Mouse (Mus musculus) midbrain, embryonic 11.5 days (tissue): ENCODE data around the gene Ube2k. TPM values are rescaled to one million over a fixed set of nuclear protein-coding genes. Genes with fewer than 3 reads are reported as not detected.
A peak's percentile ranks its signal among the peaks of the same experiment; 100 is the strongest.

Experiments used
- ATAC-seq: fragments of 200-750 bp; cut with Nextera tagmentation; 2 replicates; pipeline ENCODE4 v1.8.0; 2017; ENCODE audit warnings: moderate TSS enrichment, moderate library complexity; ENCODE audit not compliant: low FRiP score
- DNase-seq: peaks from one replicate; pipeline ENCODE4 v3.0.0; 2015; ENCODE audit warnings: low spot score; ENCODE audit errors: missing footprints
- H3K27ac ChIP-seq: fragments of 300-500 bp; sonication (generic); 2 replicates; pipeline ENCODE4 v1.5.1; 2014; ENCODE audit warnings: low read depth, low read length
- H3K27me3 ChIP-seq: fragments of 300-500 bp; sonication (generic); 2 replicates; pipeline ENCODE4 v1.6.1; 2014; ENCODE audit warnings: mild to moderate bottlenecking, low read length, moderate library complexity, mixed read lengths; ENCODE audit not compliant: control insufficient read depth, insufficient read depth
- H3K36me3 ChIP-seq: fragments of 300-500 bp; sonication (generic); 2 replicates; pipeline ENCODE4 v1.6.1; 2014; ENCODE audit warnings: mild to moderate bottlenecking, low read length, moderate library complexity, mixed read lengths; ENCODE audit not compliant: control insufficient read depth, insufficient read depth
- H3K4me1 ChIP-seq: fragments of 300-500 bp; sonication (generic); 2 replicates; pipeline ENCODE4 v1.6.1; 2014; ENCODE audit warnings: low read length; ENCODE audit not compliant: control insufficient read depth, insufficient read depth
- H3K4me2 ChIP-seq: fragments of 300-500 bp; sonication (generic); 2 replicates; pipeline ENCODE4 v1.6.1; 2014; ENCODE audit warnings: mild to moderate bottlenecking, moderate library complexity
- H3K4me3 ChIP-seq: fragments of 300-500 bp; sonication (generic); 2 replicates; pipeline ENCODE4 v1.5.1; 2014; ENCODE audit warnings: low read depth, low read length
- H3K9ac ChIP-seq: fragments of 300-500 bp; sonication (generic); 2 replicates; pipeline ENCODE4 v1.6.1; 2014; ENCODE audit warnings: low read length
- H3K9me3 ChIP-seq: fragments of 300-500 bp; sonication (generic); 2 replicates; pipeline ENCODE4 v1.6.1; 2016; ENCODE audit warnings: low read length; ENCODE audit not compliant: control insufficient read depth
- WGBS: fragments of 180-500 bp; shearing (Covaris S2); extraction: QIAGEN DNeasy Blood & Tissue Kit; methylation state at CpG from one replicate; pipeline ENCODE4 v1.1.7; 2014; 5-methylcytosine and 5-hydroxymethylcytosine counted together
- polyA plus RNA-seq: library from polyadenylated mRNA; unstranded; fragments of >200 nt; fragmentation: Nextera tagmentation; extraction: Ambion mirVana; gene quantifications from 2 replicates; pipeline ENCODE4 v1.2.1, GENCODE M21; 2014

Gene Ube2k
- polyA plus RNA-seq, 1 experiment from 2014 or later: 143 TPM

DNA sequence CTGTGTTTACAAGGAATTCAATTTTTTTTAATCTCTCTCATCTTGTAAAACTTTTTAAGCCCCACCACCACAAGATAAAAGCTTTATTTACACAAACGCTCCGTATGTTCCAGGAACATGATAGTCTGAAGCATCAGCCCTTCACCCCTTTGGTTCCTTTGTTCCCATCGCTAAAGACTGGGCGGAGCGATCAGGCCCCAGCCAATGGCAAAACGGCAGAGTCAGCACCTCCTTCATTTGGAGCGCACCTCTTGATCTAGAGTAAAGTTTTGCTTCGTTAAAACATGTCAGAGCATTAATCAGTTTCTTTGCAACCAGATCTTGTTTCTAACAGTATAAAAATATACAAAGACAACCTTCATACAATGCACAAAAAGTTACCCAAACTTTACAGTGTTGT lies 31.2 kb upstream of the Ube2k start:
- 11% methylated on average over 8 of the region's 8 CpGs for WGBS
- ATAC-seq: no peak
- no peak for DNase-seq

DNA sequence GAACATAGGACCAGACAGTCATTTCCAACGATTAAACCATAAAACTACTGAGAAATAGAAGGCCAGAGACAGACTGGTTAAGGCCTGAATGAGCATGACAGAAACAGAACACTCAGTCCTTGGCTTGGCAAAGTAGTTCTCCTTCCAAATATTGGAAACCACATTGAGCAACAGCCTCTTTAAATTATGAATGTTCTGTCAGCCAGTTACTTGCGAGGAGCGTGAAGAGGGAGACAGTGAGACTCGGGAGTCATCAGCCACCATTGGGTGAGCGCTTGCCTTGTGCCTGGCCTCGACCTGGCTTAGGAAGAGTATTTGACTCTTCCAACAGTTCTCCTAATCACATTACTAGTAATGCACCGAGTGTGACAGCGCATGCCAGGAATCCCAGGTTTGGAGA lies 28.6 kb upstream of the Ube2k start:
- H3K27me3 ChIP-seq: no peaks in the 10 kb centered on the region
- H3K27ac ChIP-seq: no peak overlapping the region
- no peak overlapping the region for H3K4me3 ChIP-seq
- 86% methylated on average over 8 of the region's 8 CpGs for WGBS
- no peaks in the 10 kb centered on the region for H3K4me1 ChIP-seq
- ATAC-seq (no peak), DNase-seq (no peak)
- H3K9ac ChIP-seq: no peak overlapping the region
- H3K9me3 ChIP-seq: no peaks in the 10 kb centered on the region
- H3K4me2 ChIP-seq: no peak overlapping the region
- H3K36me3 ChIP-seq: no peaks in the 10 kb centered on the region

More for the DNA sequence above, 31.2 kb upstream of the Ube2k start:
- Histone ChIP-seq H3K4me2 (peak overlapping the region; percentile 14; the same call in 1 of the 2 replicates), H3K9me3 (no peaks in the 10 kb centered on the region), H3K27me3 (no peaks in the 10 kb centered on the region), H3K4me3 (no peak overlapping the region), H3K4me1 (no peaks in the 10 kb centered on the region), H3K36me3 (no peaks in the 10 kb centered on the region), H3K27ac (no peak overlapping the region), H3K9ac (no peak overlapping the region)

DNA sequence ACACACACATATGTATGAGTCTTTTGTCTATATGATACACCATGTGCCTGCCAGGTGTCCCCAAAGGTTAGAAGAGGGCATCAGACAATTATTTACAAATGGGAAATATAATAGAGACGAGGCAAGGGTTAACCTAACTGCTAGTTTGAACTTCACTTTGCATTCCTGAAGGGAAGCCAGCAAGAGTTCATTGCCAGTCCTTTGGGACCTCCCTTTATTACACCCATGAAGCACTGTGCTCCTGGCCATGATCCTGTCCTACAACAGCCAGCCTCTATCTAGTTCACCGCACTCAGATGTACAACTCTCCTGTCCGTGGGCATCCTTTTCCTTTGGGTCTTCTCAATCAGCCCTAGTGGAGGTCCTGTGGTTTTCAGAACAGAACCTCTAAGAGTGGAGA lies 23.5 kb upstream of the Ube2k start:
- H3K36me3 ChIP-seq: no peaks in the 10 kb centered on the region
- 85% methylated on average over 3 of the region's 3 CpGs for WGBS

DNA sequence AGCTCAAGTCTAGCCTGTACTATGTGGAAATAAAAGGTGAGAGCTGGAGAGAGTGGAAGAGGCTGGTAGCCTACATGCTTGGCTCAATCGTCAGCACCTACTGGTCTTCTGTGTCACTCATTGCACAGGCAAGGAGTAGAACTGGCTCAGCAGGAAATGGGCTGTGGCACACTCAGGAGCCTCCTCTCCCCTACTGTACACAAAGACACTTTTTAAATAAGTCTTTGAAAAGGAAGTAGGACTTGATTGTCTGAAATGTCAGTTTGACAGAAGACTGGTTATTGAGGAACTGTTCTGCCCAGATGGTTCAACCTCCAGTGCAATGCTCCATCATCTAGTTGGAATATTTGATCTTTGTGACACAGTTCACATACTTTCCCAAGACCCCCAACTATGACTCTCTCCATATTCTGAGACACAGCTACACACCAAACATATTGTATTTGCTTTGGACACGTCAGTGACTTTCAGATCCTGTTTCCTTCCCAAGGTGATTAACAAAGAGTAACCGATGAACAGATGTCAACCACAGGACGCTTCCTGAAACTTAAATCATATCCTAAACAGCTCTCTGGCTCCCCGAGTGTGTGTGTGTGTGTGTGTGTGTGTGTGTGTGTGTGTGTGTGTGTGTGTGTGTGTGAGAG lies 22.3 kb upstream of the Ube2k start:
- WGBS: 78% methylated on average over 5 of the region's 5 CpGs

More for the DNA sequence above, 23.5 kb upstream of the Ube2k start:
- H3K9me3 ChIP-seq: no peaks in the 10 kb centered on the region
- no peak overlapping the region for H3K4me2 ChIP-seq
- H3K27me3 ChIP-seq: no peaks in the 10 kb centered on the region
- H3K4me1 ChIP-seq: no peaks in the 10 kb centered on the region
- H3K4me3 ChIP-seq: no peak overlapping the region
- DNase-seq: no peak
- no peak for ATAC-seq
- H3K27ac ChIP-seq: no peak overlapping the region
- no peak overlapping the region for H3K9ac ChIP-seq

DNA sequence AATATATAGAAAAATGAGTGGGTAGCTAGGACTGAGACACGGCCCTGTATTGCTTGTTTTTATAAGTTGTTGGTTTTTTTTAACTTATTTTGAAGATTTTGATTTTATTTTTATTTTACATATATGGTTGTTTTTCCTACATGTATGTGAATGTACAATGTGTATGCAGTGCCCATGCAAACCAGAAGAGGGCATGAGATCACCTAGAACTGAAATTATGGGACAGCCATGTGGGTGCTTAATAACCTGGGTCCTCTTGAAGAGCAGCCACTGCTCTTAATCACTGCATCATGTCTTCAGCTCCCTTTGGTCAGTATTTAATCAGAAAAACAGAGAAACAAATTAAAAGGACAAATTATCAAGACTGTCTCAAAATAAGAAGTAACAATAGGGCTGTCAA lies 15.2 kb upstream of the Ube2k start:
- H3K4me1 ChIP-seq: peaks cover 6% of the 10 kb centered on the region
- H3K9ac ChIP-seq: no peak overlapping the region
- no peaks in the 10 kb centered on the region for H3K27me3 ChIP-seq
- WGBS: 82% methylated on average over 1 of the region's 1 CpGs
- no peak overlapping the region for H3K27ac ChIP-seq
- H3K4me3 ChIP-seq: no peak overlapping the region
- no peaks in the 10 kb centered on the region for H3K9me3 ChIP-seq
- no peak overlapping the region for H3K4me2 ChIP-seq
- ATAC-seq: no peak
- H3K36me3 ChIP-seq: no peaks in the 10 kb centered on the region
- no peak for DNase-seq

More for the DNA sequence above, 22.3 kb upstream of the Ube2k start:
- Histone ChIP-seq H3K27ac (no peak overlapping the region), H3K27me3 (no peaks in the 10 kb centered on the region), H3K4me3 (no peak overlapping the region), H3K9me3 (no peaks in the 10 kb centered on the region), H3K36me3 (no peaks in the 10 kb centered on the region), H3K4me1 (no peaks in the 10 kb centered on the region), H3K9ac (no peak overlapping the region), H3K4me2 (no peak overlapping the region)
- ATAC-seq: no peak
- DNase-seq: no peak

DNA sequence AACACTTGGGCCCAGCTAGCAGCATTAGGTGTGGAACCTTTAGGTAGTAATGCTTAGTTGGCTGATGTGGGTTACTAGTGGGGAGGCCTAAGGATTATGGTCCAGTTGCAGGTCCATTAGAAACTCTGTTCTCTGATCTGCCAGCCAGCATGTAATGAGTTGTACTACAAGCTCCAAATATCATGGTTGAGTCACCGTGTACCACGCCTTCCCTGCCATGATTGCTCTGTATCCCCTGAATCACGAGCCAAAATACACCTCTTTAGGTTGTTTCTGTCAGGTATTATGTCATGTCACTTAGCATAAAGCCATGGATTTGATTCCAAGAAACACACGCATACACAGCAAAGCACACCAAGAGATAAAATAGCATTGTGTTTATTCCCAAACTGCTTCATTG lies 12.2 kb upstream of the Ube2k start:
- 64% methylated on average over 4 of the region's 4 CpGs for WGBS
- Histone ChIP-seq H3K9me3 (no peaks in the 10 kb centered on the region), H3K4me2 (no peak overlapping the region), H3K4me3 (no peak overlapping the region), H3K27ac (no peak overlapping the region), H3K36me3 (no peaks in the 10 kb centered on the region), H3K4me1 (peaks cover 6% of the 10 kb centered on the region), H3K27me3 (no peaks in the 10 kb centered on the region), H3K9ac (no peak overlapping the region)
- DNase-seq (no peak), ATAC-seq (no peak)

DNA sequence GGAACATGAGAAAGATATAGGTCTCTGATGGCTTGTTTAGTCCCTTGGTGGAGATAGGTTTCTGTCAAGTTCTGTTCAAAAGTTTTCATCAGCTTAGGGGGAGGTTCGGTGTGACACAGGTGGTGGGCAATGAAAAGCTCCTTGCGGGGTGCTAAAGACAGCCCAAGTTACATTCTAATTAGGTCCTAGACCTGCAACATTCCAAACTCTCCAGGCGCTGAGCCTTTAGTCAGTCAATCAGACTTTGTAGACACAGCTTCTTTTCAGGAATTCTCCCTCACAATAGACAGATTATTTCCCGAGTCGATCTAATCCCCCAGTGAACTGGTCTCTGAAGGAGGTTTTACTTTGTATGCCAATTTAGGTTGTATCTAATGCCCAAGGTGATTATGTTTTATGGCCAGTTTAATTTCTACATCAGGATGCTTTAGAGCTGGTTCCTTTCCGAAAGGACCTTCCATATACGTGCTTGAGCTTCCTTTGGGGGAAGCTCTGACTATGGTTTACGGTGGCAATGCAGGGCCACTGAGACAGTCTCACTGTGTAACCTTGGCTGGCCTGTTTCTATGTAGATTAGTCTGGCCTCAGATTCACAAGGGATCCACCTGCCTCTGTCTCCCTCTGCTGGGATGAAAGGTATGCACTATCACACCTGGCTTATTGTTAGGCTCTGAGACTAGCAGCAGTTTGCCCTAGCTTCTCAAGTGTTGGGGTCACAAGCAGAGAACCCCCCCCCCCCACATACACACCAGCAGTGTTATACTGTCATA lies 11.2 kb upstream of the Ube2k start:
- DNase-seq (peak; percentile 90), ATAC-seq (peak; percentile 57; the same call in 1 of the 2 replicates)
- Histone ChIP-seq H3K4me3 (no peak overlapping the region), H3K27ac (no peak overlapping the region; the same call in 1 of the 2 replicates), H3K9ac (no peak overlapping the region), H3K4me1 (peaks cover 6% of the 10 kb centered on the region), H3K27me3 (no peaks in the 10 kb centered on the region), H3K4me2 (no peak overlapping the region), H3K36me3 (no peaks in the 10 kb centered on the region), H3K9me3 (no peaks in the 10 kb centered on the region)
- under 1% methylated on average over 8 of the region's 8 CpGs for WGBS

DNA sequence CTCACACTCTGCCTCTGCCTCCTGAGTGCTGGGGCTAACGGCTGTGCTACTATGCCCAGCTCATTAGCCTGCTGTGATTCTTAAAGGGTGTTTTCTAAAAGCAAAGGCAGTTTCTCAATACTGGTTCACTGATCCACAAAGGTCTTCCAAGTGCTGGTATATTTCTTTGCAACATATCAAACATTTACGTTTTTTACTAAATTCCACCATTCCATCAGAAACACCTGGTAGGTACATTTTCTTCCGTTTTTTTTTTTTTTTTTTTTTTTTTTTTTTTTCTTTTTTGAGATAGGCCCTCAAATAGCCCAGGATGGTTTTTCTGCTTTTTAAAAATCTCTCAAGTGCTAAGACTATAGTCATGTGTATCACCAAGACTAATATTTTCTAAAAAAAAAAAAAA lies 5.8 kb upstream of the Ube2k start:
- WGBS: 74% methylated on average over 3 of the region's 3 CpGs

DNA sequence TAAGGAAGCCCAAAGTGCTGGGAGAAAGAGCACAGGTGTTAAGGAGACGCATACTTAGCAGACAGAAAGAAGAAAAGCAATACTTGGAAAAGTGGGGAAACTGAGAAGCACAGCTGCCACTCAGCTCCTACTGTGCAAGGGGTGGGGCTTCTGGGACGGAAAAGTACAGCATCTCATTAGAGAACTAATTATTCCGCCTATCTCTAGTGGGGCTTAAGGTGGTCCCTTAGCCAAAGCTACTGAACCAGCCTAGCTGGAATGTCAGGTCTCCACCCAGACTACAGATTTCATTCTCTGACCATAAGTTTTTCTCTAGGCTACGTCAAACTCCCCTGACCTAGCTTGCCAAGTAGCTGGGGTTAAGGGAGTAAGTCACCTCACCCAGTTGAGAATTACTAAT lies 2.5 kb upstream of the Ube2k start:
- H3K4me1 ChIP-seq: peaks cover 12% of the 10 kb centered on the region
- DNase-seq (peak; percentile 73), ATAC-seq (no peak)
- H3K9me3 ChIP-seq: no peaks in the 10 kb centered on the region
- no peak overlapping the region for H3K4me2 ChIP-seq
- H3K27me3 ChIP-seq: no peaks in the 10 kb centered on the region
- H3K9ac ChIP-seq: no peak overlapping the region
- H3K4me3 ChIP-seq: no peak overlapping the region
- WGBS: 78% methylated on average over 4 of the region's 4 CpGs
- H3K27ac ChIP-seq: no peak overlapping the region
- H3K36me3 ChIP-seq: no peaks in the 10 kb centered on the region

More for the DNA sequence above, 5.8 kb upstream of the Ube2k start:
- no peak for ATAC-seq
- DNase-seq: peak; percentile 47
- H3K9ac ChIP-seq: no peak overlapping the region
- H3K4me3 ChIP-seq: no peak overlapping the region
- H3K27ac ChIP-seq: no peak overlapping the region
- no peak overlapping the region for H3K4me2 ChIP-seq
- peaks cover under 1% of the 10 kb centered on the region for H3K4me1 ChIP-seq
- H3K36me3 ChIP-seq: no peaks in the 10 kb centered on the region
- H3K9me3 ChIP-seq: no peaks in the 10 kb centered on the region
- no peaks in the 10 kb centered on the region for H3K27me3 ChIP-seq
